Mouse (Mus musculus): ENCODE results near the gene Zfp644. TPM values are rescaled to one million over a fixed set of nuclear protein-coding genes. Genes with fewer than 3 reads are reported as not detected.

Zfp644 gene
- polyA plus RNA-seq, 1 experiment from 2014 or later = 116 TPM

- no peak overlapping the region for H3K9ac ChIP-seq (replicated peaks; ENCODE audit: low read length)
- H3K4me1 ChIP-seq (ENCODE audit: control insufficient read depth, insufficient read depth, low read length) = no peaks in the 10 kb centered on the region
- ATAC-seq (ENCODE audit: low FRiP score, low TSS enrichment) = no peak
- DNase-seq = no peak
- H3K4me2 ChIP-seq (ENCODE audit: low read length) = no peak overlapping the region
- no peak overlapping the region for H3K4me3 ChIP-seq (replicated peaks; ENCODE audit: low read depth, low read length)
- 89% methylated on average over 5 of the region's 5 CpGs for WGBS
- no peaks in the 10 kb centered on the region for H3K9me3 ChIP-seq (ENCODE audit: control insufficient read depth, low read length)
- no peak overlapping the region for H3K27ac ChIP-seq (replicated peaks; ENCODE audit: low read depth, low read length)
- H3K27me3 ChIP-seq (ENCODE audit: control insufficient read depth, insufficient read depth, low read length) = no peaks in the 10 kb centered on the region
- no peaks in the 10 kb centered on the region for H3K36me3 ChIP-seq (ENCODE audit: control insufficient read depth, insufficient read depth, low read length)
Measured at GRCm38 (mm10) chr5:106622193-106622592, 74.9 kb downstream of the Zfp644 start.

GRCm38 (mm10) chr5:106620446-106620845 lies 76.6 kb downstream of the Zfp644 start:
- no peak for DNase-seq
- H3K27me3 ChIP-seq (ENCODE audit: control insufficient read depth, insufficient read depth, low read length) = no peaks in the 10 kb centered on the region
- 95% methylated on average over 6 of the region's 6 CpGs for WGBS
- no peak overlapping the region for H3K9ac ChIP-seq (replicated peaks; ENCODE audit: low read length)
- H3K4me2 ChIP-seq (ENCODE audit: low read length) = no peak overlapping the region
- no peak for ATAC-seq (ENCODE audit: low FRiP score, low TSS enrichment)
- no peaks in the 10 kb centered on the region for H3K36me3 ChIP-seq (ENCODE audit: control insufficient read depth, insufficient read depth, low read length)
- no peaks in the 10 kb centered on the region for H3K4me1 ChIP-seq (ENCODE audit: control insufficient read depth, insufficient read depth, low read length)
- H3K27ac ChIP-seq (replicated peaks; ENCODE audit: low read depth, low read length) = no peak overlapping the region
- H3K4me3 ChIP-seq (replicated peaks; ENCODE audit: low read depth, low read length) = no peak overlapping the region
- no peaks in the 10 kb centered on the region for H3K9me3 ChIP-seq (ENCODE audit: control insufficient read depth, low read length)

- DNase-seq (no peak), ATAC-seq (ENCODE audit: low FRiP score, low TSS enrichment) (no peak)
- H3K4me1 ChIP-seq (ENCODE audit: control insufficient read depth, insufficient read depth, low read length) = no peaks in the 10 kb centered on the region
- H3K4me3 ChIP-seq (replicated peaks; ENCODE audit: low read depth, low read length) = no peak overlapping the region
- no peaks in the 10 kb centered on the region for H3K9me3 ChIP-seq (ENCODE audit: control insufficient read depth, low read length)
- no peak overlapping the region for H3K27ac ChIP-seq (replicated peaks; ENCODE audit: low read depth, low read length)
- H3K27me3 ChIP-seq (ENCODE audit: control insufficient read depth, insufficient read depth, low read length) = no peaks in the 10 kb centered on the region
- no peak overlapping the region for H3K4me2 ChIP-seq (ENCODE audit: low read length)
- WGBS = 88% methylated on average over 2 of the region's 2 CpGs
- H3K36me3 ChIP-seq (ENCODE audit: control insufficient read depth, insufficient read depth, low read length) = no peaks in the 10 kb centered on the region
- H3K9ac ChIP-seq (replicated peaks; ENCODE audit: low read length) = no peak overlapping the region
Measured at GRCm38 (mm10) chr5:106615006-106615405, 82.1 kb downstream of the Zfp644 start.

- ATAC-seq (ENCODE audit: low FRiP score, low TSS enrichment) = no peak
Measured at GRCm38 (mm10) chr5:106614570-106614969, 82.5 kb downstream of the Zfp644 start.

GRCm38 (mm10) chr5:106612151-106612550 lies 84.9 kb downstream of the Zfp644 start:
- no peaks in the 10 kb centered on the region for H3K9me3 ChIP-seq (ENCODE audit: control insufficient read depth, low read length)
- H3K27ac ChIP-seq (replicated peaks; ENCODE audit: low read depth, low read length) = no peak overlapping the region
- DNase-seq (no peak), ATAC-seq (ENCODE audit: low FRiP score, low TSS enrichment) (no peak)
- H3K4me1 ChIP-seq (ENCODE audit: control insufficient read depth, insufficient read depth, low read length) = no peaks in the 10 kb centered on the region
- no peak overlapping the region for H3K4me2 ChIP-seq (ENCODE audit: low read length)
- no peaks in the 10 kb centered on the region for H3K27me3 ChIP-seq (ENCODE audit: control insufficient read depth, insufficient read depth, low read length)
- H3K4me3 ChIP-seq (replicated peaks; ENCODE audit: low read depth, low read length) = no peak overlapping the region
- H3K36me3 ChIP-seq (ENCODE audit: control insufficient read depth, insufficient read depth, low read length) = no peaks in the 10 kb centered on the region
- H3K9ac ChIP-seq (replicated peaks; ENCODE audit: low read length) = no peak overlapping the region
- WGBS = 97% methylated on average over 2 of the region's 2 CpGs

More at GRCm38 (mm10) chr5:106614570-106614969, 82.5 kb downstream of the Zfp644 start:
- Histone ChIP-seq H3K9ac (replicated peaks; ENCODE audit: low read length) (no peak overlapping the region), H3K27ac (replicated peaks; ENCODE audit: low read depth, low read length) (no peak overlapping the region), H3K4me1 (ENCODE audit: control insufficient read depth, insufficient read depth, low read length) (no peaks in the 10 kb centered on the region), H3K4me2 (ENCODE audit: low read length) (no peak overlapping the region), H3K27me3 (ENCODE audit: control insufficient read depth, insufficient read depth, low read length) (no peaks in the 10 kb centered on the region), H3K36me3 (ENCODE audit: control insufficient read depth, insufficient read depth, low read length) (no peaks in the 10 kb centered on the region), H3K4me3 (replicated peaks; ENCODE audit: low read depth, low read length) (no peak overlapping the region), H3K9me3 (ENCODE audit: control insufficient read depth, low read length) (no peaks in the 10 kb centered on the region)
- DNase-seq = no peak
- WGBS = 87% methylated on average over 7 of the region's 7 CpGs

GRCm38 (mm10) chr5:106608798-106609197 lies 88.3 kb downstream of the Zfp644 start, which contains the start of gene Gm17304:
Gene Gm17304, plus strand, starts transcription at chr5:106609098.
- no peak for ATAC-seq (ENCODE audit: low FRiP score, low TSS enrichment)
- H3K9ac ChIP-seq (replicated peaks; ENCODE audit: low read length) = no peak within 1 kb of the TSS
- no peak for DNase-seq
- no peaks in the 10 kb centered on the region for H3K27me3 ChIP-seq (ENCODE audit: control insufficient read depth, insufficient read depth, low read length)
- H3K27ac ChIP-seq (replicated peaks; ENCODE audit: low read depth, low read length) = no peak within 1 kb of the TSS
- H3K36me3 ChIP-seq (ENCODE audit: control insufficient read depth, insufficient read depth, low read length) = no peaks in the 10 kb centered on the region
- no peaks in the 10 kb centered on the region for H3K4me1 ChIP-seq (ENCODE audit: control insufficient read depth, insufficient read depth, low read length)
- no peaks in the 10 kb centered on the region for H3K9me3 ChIP-seq (ENCODE audit: control insufficient read depth, low read length)
- H3K4me2 ChIP-seq (ENCODE audit: low read length) = no peak within 1 kb of the TSS
- H3K4me3 ChIP-seq (replicated peaks; ENCODE audit: low read depth, low read length) = no peak within 1 kb of the TSS
- WGBS = 97% methylated on average over 4 of the region's 4 CpGs

- DNase-seq (no peak), ATAC-seq (ENCODE audit: low FRiP score, low TSS enrichment) (no peak)
- no peak overlapping the region for H3K9ac ChIP-seq (replicated peaks; ENCODE audit: low read length)
- 84% methylated on average over 5 of the region's 5 CpGs for WGBS
- no peaks in the 10 kb centered on the region for H3K4me1 ChIP-seq (ENCODE audit: control insufficient read depth, insufficient read depth, low read length)
- no peak overlapping the region for H3K4me2 ChIP-seq (ENCODE audit: low read length)
- H3K36me3 ChIP-seq (ENCODE audit: control insufficient read depth, insufficient read depth, low read length) = no peaks in the 10 kb centered on the region
- H3K27me3 ChIP-seq (ENCODE audit: control insufficient read depth, insufficient read depth, low read length) = no peaks in the 10 kb centered on the region
- no peak overlapping the region for H3K27ac ChIP-seq (replicated peaks; ENCODE audit: low read depth, low read length)
- H3K9me3 ChIP-seq (ENCODE audit: control insufficient read depth, low read length) = no peaks in the 10 kb centered on the region
- no peak overlapping the region for H3K4me3 ChIP-seq (replicated peaks; ENCODE audit: low read depth, low read length)
Measured at GRCm38 (mm10) chr5:106607081-106607480, 90.0 kb downstream of the Zfp644 start.

- no peak overlapping the region for H3K27ac ChIP-seq (replicated peaks; ENCODE audit: low read depth, low read length)
- DNase-seq = no peak
- H3K4me2 ChIP-seq (ENCODE audit: low read length) = no peak overlapping the region
- H3K9me3 ChIP-seq (ENCODE audit: control insufficient read depth, low read length) = no peaks in the 10 kb centered on the region
- no peaks in the 10 kb centered on the region for H3K27me3 ChIP-seq (ENCODE audit: control insufficient read depth, insufficient read depth, low read length)
- ATAC-seq (ENCODE audit: low FRiP score, low TSS enrichment) = no peak
- H3K4me3 ChIP-seq (replicated peaks; ENCODE audit: low read depth, low read length) = no peak overlapping the region
- 91% methylated on average over 6 of the region's 6 CpGs for WGBS
- H3K4me1 ChIP-seq (ENCODE audit: control insufficient read depth, insufficient read depth, low read length) = 0 out of 2 replicates have a peak, but pooled peaks cover 4% of the 10 kb centered on the region
- no peaks in the 10 kb centered on the region for H3K36me3 ChIP-seq (ENCODE audit: control insufficient read depth, insufficient read depth, low read length)
- H3K9ac ChIP-seq (replicated peaks; ENCODE audit: low read length) = no peak overlapping the region
Measured at GRCm38 (mm10) chr5:106605096-106605495, 92.0 kb downstream of the Zfp644 start.

GRCm38 (mm10) chr5:106604381-106604780 lies 92.7 kb downstream of the Zfp644 start:
- Histone ChIP-seq H3K9me3 (ENCODE audit: control insufficient read depth, low read length) (no peaks in the 10 kb centered on the region), H3K4me1 (ENCODE audit: control insufficient read depth, insufficient read depth, low read length) (peaks cover 9% of the 10 kb centered on the region), H3K4me3 (replicated peaks; ENCODE audit: low read depth, low read length) (no peak overlapping the region), H3K9ac (replicated peaks; ENCODE audit: low read length) (no peak overlapping the region), H3K4me2 (ENCODE audit: low read length) (no peak overlapping the region), H3K27me3 (ENCODE audit: control insufficient read depth, insufficient read depth, low read length) (no peaks in the 10 kb centered on the region), H3K27ac (replicated peaks; ENCODE audit: low read depth, low read length) (no peak overlapping the region), H3K36me3 (ENCODE audit: control insufficient read depth, insufficient read depth, low read length) (no peaks in the 10 kb centered on the region)
- 93% methylated on average over 5 of the region's 5 CpGs for WGBS
- ATAC-seq (ENCODE audit: low FRiP score, low TSS enrichment) = no peak
- no peak for DNase-seq

All from midbrain, embryonic 14.5 days (tissue).